Mouse (Mus musculus) cerebellum, postnatal 25 days (tissue): ENCODE measurements around the gene Sult2a2.
"Not testable (repeated sequence)": the region's sequence is repeated elsewhere in the genome, so short reads cannot be mapped to it uniquely, and the experiment has no call there.

Experiments
- DNase-seq, 2 experiments: peaks; one replicate each; pipeline ENCODE4 v3.0.0; 2021; ENCODE audit warnings: mixed read lengths in 2 of 2

Gene Sult2a2

GRCm38 (mm10) chr7:13733205-13733604 lies at the start of gene Sult2a2:
Gene Sult2a2, plus strand, starts transcription at chr7:13733505.
- not testable (repeated sequence) for DNase-seq

DNA sequence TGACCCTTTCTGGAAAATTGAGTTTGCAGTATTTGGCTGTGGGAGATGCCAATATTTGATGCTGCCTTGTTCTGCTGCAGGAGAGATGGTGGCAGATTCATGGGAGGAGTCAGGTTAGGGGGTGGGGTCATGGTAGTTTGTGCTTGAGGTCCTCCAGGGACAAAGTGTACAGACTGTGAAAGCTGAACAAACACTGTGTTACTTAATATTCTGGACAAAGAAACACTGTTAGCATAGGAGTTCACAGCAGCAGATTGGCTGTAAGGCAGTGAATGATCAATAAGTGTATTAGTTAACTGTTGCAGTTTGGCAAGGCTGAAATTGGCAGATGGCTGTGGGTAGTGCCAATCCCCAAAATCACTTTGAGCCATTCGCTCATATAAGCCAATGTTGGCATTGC lies 80.6 kb downstream of the Sult2a2 start:
- DNase-seq, result no peak
